Mouse (Mus musculus) olfactory bulb, adult 2 months (tissue): Measurements from ENCODE around the gene Eln.

Experiments
- CTCF ChIP-seq: fragments of 200-500 bp; IDR thresholded peaks from 2 replicates; pipeline ENCODE4 v1.5.1; 2012; ENCODE audit warnings: low read depth, mild to moderate bottlenecking, low read length, moderate library complexity; ENCODE audit not compliant: insufficient read depth
- POLR2A ChIP-seq: fragments of 200-500 bp; IDR thresholded peaks from 2 replicates; pipeline ENCODE4 v1.6.1; 2012; ENCODE audit warnings: mild to moderate bottlenecking, low read depth, low read length, moderate library complexity; ENCODE audit not compliant: insufficient read depth

DNA sequence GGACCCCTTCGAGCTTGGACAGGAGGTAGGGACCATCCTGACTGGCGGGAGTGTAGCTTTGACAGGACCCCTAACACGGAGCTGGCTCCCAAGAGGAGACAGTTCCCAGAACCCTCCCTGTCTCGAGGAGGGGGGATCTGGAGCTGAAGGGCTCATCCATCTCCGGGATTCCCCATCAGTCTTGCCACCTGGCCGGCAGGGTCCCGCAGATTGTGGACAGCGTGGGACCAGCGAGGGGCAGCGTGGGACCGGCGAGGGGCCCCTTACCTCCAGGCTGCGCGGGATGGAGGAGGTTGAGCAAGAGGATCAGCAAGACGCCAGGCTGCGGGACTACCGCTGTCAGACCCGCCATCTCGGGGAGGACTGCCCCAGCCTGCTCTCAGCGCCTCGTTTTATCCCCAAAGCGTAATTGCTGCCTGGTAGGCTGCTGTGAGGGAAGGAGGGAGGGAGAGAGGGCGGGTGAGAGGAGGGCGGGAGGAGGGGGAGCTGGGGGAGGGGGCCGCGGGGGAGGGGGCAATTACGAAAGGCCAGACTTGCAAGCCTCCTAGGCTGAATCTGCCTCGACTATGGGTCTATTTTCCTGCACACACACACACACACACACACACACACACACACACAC is at the start of gene Eln:
- TF ChIP-seq CTCF (no peak), POLR2A (no peak)
